Mouse (Mus musculus) lung, postnatal 10 days (tissue): Measurements from ENCODE around the gene Qpctl.
A peak's percentile ranks its signal among the peaks of the same experiment; 100 is the strongest.
"Not testable (repeated sequence)": the region's sequence is repeated elsewhere in the genome, so short reads cannot be mapped to it uniquely, and the experiment has no call there.

Experiments
- DNase-seq: peaks from one replicate; pipeline ENCODE4 v3.0.0; 2021

The Qpctl gene

DNA sequence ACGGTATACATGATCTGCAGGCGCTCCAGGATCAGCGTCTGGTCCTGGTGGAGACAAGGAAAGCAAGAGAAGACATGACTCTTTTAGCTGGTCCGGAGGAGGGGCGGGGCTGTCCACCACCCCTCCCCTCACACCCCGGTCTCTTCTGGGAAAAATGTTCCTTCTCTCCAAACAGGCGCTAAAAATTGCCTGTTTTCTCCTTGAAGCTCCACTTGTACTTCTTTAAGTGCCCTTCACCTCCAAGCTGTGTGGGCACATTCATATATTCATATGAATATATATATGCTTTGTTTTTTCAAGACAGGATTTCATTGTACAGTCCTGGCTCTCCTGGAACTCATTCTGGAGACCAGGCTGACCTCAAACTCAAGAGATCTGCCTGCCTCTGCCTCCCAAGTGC, 13.8 kb upstream of the Qpctl start:
- no peak for DNase-seq

DNA sequence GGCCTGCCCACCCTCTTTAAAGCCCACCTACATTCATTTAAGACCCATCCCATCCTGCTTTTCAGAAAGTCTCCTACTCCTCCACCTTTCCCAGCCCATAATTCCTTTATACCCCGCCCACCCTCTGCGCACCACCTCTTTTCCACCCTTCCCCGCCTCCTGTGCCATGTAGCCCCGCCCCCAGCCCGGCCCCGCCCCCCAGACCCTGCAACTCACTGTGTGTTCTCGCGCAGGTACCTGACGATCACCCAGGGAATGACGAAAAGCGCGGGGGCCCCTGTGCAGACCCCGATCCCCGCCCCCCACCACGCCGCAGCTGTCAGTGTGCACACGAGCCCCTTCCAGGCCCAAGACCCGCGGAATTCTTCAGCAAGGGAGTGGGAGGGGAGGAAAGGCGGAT, 11.0 kb upstream of the Qpctl start:
- peak; percentile 45 for DNase-seq

DNA sequence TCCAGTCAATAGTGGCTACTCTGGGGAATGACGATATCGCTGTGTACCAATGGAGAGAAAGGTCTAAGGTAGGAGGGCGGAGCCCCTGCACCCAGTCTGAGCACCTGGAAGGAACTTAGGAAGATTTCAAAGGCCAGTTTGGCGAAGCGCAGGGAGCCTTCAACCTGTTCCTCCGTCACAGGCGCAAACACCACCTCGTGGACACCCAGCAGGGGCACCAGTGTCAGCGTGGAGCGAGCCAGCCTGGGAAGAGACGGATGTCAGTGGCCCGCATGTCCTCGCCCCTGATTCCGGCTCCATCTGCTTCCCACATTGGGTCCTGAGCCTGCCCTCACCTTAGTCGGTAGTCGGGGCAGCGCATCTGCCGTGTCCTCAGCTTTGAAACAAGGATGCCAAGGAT, 10.3 kb upstream of the Qpctl start:
- no peak for DNase-seq

DNA sequence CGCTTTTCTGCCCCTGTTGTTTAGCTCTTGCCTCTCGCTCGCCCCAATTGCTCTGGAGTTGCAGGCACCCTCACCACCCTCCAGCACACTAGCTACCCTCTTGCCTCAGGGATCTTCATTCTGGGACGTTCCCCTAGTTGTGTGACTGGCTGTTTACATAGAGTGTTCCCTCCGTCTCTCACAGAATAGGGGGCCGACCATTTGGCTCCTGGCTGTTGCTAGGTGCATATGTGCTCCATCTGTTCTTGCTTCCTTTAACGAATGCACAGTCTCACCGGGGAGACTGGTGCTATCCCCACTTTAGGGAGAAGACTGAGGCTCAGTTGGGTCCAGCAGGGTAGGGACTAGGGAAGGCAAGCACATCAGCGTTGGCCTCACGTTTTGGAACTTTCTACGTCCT, 9.5 kb upstream of the Qpctl start:
- DNase-seq: no peak

DNA sequence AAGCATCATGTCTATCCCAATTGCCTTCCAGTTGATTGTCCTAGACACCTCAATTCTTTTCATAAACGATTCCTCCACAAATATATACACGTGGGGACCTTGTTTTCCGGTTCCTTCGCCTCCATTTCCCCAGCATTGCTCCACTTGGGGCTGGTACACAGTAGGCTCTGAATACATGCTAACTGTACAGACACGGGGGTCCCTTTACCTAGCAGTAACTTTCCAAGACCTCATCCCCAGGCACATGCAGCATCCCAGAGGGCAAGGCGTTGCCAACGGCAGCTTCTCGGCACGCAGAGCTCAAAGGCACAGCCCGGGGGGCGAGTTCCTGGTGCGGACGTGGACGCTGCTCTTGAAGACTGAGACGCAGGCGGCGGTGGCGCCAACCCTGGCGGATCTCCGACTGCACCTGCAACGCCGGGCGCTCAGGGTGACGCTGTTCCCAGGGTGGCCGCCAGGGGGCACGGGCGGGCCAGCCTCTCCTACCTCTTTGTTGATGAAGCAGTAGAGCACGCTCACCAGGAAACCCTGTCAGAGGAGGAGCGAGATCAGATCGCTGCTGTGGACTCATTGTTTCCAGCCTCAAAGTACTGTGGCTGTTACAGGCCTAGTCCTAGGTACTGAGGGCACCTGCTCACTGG, 8.2 kb upstream of the Qpctl start:
- DNase-seq: peak; percentile 93

DNA sequence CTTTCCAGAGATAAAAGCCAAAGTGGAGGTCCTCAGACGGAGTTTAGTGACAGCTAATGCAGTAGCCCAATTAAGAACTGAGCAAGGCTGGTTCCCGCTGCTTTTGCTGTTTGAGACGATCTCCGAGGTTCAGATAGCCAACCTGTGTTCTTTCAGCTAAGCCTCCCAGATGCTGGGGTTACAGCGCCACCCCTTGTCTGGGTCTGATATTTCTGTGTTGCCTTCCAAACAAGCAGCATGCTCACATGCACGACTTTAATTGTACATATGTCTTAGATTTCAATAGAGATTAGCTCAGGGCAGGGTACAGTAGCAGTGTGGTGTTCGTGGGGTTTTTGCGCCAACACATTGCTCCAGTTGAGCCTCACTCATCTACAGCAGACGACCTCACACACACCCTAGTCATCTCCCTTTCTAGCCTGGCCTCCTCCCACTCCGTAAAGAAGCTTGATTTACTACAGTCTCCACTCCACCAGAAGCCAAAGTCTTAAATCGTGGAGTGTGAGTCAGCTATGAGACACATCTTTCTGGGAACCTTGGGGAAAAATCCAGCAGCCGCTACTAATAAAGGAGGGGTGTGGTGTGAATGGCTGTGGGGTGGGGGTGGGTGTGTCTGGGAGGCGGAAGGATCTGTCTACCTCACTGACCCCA, 6.9 kb upstream of the Qpctl start:
- no peak for DNase-seq

DNA sequence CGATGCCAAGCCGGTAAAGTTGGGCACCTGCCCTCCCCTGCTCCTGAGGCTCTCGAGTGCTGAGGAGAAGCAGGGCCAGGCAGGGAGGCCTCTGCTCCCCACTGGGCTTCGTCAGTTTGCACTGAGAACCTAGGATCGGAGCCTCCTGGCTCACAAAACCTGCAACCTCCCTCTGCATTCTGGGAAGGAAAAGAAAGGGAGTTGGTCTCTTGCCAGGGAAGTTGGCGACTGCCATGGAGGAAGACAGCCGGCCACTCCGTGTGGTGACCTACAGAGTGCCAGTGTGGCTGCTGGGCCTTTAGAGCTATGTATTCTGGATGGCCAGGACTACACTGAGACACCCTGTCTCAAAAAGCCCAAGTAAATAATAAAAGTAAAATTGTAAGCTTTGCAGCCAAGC, 5.7 kb upstream of the Qpctl start:
- DNase-seq: no peak

DNA sequence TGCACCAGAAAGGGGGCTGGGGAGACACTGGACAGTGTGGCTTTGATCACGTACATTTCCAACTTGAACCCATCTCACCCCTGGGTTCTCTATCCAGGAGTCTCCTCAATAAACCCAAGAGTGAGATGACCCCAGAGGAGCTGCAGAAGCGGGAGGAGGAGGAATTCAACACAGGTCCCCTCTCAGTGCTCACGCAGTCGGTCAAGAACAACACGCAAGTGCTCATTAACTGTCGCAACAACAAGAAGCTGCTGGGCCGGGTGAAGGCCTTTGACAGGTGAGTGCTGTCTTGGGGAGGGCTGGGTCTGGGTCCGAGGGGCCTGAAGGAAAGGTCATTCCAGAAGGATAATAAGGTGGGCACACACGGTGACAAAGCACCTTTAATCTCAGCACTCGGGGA, 2.0 kb upstream of the Qpctl start:
- not testable (repeated sequence) for DNase-seq

DNA sequence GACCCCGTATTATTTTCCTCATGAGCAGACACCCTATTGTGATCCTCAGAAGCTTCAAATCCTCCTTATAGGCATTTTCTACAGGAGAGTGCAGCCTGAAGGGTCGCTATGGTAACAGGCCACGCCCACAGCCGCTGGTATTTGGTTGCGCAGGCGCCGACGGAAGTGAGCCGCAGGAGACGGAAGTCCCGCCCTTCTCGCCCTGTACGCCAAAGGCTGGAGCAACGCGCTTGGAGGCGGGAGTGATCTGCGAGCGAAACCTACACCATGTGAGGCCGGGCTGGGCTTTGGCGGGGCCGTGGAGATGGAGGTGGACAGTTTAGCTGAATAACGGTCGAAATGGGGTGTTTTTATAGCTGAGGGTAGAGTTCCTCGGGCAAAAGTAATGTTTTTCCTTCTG, 535 bp upstream of the Qpctl start, which contains the start of gene Snrpd2:
TSS of gene Snrpd2 (plus strand) at position 97 of the 400 bp plus-strand sequence.
- DNase-seq: peak; percentile 98

DNA sequence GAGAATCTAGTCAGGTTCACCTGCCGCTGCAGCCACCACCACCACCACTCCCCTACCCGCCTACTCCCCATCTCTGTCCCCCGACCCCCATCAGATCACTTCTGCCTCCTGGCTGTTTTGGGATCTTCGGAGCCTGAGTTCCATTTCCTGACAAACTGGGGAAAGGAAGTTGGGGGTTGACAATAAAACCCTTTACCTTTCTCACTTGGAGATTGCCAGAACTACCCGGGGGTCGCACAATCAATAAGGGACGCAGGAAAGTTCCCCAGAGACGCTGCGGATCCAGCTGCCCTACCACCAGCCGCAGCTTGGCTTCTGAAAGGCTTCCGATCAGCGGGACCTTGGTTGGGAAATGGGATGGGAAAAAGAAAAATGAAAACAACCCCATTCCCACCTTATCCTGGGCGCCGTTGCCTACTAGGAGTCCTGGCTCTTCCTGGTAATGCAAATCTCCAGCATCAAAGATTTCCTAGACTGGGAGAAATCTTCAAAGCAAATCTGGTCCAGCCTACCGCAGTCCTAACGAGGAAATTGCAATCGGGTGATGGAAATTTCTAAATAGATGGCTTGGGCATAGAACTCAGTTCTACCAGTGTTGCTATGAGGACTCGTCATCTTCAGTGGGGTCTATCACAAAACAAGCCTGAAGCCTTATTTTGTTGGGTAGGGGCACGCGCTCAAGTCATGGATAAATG, 764 bp downstream of the Qpctl start:
- DNase-seq: no peak

DNA sequence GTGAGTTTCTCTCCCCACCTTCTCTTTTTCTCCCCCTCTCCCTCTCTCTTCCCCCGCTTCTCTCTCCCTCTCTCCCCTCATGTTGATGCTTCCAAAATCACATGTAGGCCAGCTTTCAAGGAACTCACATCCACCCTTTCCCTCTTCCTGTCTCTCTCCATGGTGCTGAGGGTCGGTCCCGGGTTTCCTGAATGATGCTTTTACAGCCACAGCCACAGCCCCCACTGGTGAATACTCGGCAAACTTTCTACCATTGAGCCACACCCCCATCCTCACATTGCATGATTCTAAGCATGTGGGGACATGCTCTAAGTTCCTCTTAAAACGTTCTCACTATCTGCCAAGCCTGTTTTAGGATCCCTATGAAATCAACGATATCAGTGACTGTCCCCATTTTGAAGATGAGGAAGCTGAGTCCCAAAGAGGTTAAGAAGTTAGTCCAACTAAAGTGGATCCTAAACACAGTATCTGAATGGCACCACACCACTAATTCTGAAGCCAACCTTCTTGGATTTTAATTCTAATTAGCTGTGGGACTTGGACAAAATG, 1.5 kb downstream of the Qpctl start:
- no peak for DNase-seq

DNA sequence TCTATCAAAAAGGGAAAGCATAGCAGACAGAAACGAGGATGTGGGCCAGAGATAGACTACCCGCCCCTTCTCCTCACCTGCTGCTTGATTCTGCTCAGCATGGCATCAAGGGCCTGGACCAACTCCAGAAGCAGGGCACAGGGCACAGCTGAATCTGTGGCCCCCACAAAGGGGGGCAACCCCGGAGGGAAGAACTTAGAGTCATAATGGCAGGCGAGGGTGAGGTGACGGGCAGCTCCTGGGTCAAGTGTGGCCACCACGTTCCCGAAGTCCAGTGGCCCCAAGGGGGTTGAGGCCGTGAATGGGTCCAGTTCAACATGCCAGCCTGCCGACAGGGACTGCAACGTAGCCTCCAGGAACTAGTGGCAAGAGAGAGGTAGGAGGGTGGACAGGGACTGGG, 2.3 kb downstream of the Qpctl start:
- no peak for DNase-seq

DNA sequence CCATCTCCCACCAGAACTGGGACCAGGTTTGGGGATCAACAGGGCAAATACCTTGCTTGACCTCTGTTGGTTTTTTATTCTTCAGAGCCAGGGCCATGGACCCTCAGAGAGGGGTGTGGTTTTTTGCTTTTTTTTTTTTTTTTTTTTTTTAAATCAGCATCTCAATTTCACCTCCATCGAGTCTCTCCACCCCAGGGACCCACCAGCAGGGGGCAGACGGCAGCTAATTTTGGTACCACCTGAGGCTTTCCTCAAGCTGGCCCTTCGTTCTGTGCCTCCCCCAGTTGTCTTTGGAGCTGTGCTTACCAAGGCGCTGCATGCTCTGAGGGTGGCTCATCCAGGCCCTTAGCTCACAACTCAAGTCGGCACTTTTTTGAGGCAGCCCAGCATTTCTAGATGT, 11.7 kb downstream of the Qpctl start:
- DNase-seq: peak; percentile 77

DNA sequence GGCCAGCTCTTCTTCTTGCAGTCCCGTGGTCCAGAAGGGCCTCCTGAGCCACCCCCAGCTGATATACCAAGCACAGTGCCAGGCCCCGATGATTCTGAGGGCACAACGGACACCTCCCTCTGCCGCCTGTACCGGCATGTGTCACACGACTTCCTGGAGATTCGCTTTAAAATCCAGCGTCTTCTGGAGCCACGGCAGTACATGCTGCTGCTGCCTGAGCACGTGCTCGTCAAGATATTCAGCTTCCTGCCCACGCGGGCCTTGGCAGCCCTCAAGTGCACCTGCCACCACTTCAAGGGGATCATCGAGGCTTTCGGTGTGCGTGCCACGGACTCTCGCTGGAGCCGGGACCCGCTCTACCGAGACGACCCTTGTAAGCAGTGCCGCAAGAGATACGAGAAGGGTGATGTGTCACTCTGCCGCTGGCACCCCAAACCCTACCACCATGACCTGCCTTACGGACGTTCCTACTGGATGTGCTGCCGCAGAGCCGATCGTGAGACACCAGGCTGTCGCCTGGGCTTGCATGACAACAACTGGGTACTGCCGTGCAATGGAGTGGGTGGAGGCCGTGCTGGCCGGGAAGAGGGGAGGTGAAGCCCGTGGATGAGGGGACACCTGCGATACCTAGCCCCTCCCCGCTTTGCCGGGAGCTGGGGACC, 12.3 kb downstream of the Qpctl start:
- DNase-seq: no peak

DNA sequence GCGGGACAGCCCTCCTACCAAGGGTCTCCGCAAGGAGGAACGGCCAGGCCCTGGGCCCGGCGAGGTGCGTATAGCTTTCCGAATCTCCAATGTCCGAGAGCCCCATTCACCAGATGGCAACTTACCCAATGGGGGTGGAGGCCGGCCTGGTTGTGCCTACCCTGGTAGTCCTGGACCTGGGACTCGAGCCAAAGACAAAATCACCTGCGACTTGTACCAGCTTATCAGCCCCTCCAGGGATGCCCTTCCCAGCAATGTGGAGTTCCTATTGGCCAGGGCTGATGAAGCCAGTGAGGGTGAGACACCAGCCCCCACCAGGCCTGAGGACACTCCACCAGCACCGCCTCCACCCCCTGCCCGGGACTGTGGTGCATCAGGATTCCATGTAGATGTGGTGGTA, 12.9 kb downstream of the Qpctl start:
- no peak for DNase-seq

DNA sequence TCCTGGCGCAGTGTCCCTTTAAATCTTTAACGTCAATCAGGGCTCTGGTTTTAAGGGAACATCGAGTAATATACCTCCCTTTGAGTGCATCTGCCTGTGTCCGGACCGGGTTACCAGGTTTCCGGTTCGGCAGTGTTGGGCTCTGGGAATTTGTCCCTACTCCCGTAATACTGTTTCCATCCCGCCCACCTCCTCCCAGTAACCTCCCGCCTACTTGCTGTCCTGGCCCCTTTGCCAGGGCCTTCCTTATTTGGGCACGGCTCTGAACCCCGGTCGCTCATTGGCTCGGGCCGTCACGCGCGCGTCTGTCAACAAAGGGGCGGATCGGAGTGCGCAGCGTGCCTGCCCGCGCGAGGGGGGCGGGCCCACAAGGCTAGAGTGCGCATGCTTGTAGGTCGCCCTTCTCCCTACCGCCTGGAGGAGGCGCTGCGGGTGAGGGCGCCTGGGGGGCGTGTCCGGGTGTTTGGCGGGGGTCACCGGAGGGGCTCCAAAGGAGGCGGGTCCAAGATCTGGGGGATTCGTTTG, 17.7 kb downstream of the Qpctl start:
- DNase-seq: peak; percentile 99

DNA sequence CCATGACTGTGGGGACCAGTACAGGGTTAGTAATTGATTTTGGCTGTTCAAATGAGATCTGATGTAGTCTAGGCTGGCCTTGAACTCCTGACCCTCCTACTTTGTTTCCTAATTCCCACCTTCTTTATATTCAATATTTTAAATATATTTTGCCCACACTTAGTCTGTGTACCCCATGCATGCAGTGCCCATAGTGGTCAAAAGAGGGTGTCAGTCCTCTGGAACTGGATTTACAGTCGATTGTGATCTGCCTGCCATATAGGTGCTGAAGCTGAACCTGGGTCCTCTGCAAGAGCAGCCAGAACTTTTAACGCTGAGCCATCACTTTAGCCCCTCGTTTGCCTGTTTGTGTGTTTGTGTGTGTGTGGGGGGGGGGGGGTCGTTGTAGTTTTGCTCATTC, 18.4 kb downstream of the Qpctl start:
- peak; percentile 38 for DNase-seq

DNA sequence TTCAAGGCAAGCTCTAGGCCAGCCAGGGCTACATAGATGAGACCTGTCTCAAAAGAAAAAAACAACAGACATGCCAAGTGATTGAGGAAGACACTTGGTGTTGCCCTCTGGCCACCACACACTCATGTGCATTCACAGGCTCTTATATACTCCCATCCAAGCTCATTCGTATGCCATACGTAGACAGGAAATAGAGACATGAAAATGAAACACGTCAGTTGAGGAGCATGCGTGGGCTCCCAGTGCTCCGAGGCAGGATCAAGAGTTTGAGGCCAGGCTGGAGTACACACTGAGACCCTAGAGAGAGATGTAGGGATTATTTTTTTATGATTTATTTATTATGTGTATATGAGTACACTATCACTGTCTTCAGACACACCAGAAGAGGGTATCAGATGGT, 19.7 kb downstream of the Qpctl start:
- no peak for DNase-seq

DNA sequence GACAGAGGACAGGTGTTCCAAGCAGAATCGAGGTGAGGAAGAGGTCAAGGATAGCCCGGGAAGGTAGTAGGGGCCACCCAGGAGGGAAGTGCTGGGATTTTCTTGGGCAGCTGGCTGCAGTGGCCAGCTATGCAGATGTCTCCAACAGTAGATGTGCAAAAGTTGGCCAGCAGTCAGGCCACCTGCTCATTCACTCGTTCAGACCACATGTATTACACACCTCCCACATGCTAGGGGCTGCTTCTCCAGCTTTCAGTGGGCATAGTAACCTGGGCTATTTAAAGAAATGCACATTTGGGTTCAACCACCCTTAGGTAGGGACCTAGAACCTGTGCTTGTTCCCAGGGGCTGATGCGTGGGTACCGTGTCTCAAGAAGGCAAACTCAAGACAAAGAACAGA, 21.3 kb downstream of the Qpctl start:
- no peak for DNase-seq

DNA sequence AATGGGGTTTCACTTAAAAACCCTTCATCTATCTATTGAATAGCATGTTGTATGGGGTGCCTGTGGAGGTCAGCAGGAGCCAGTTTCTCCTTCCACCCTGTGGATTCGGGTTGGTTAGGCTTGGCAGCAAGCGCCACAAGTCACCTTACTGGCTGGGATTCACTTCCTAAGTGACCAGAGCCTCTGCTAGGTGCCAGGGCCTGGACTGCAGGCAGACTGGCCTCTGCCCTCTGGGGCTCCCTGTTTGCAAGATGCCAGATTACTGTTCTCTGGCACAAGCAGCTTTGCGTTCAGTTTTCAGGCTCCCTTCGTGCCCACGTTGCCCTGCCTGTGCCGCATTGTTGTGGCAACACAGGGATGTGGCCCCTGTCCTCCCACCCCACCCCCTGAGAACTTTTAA, 24.4 kb downstream of the Qpctl start:
- no peak for DNase-seq

DNA sequence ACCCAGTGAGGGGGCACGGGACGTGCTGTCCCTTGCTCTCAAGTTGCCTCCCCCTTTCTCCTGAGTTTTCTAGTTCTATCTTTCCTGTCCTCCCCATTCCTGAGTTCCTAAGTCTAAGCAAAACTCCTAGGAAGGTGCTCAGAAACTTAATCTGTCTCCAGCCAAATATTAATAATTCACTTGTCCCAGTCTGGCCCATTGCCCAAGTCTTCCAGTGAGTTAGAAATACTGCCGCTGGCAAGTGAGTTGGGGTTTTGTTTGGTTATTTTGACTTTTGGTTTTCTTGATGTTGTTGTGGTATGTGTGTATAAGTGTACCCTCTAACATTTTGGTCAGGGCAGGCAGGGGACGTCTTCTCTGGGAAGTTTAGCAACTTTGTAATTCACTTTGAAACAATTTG, 27.4 kb downstream of the Qpctl start:
- DNase-seq: no peak

DNA sequence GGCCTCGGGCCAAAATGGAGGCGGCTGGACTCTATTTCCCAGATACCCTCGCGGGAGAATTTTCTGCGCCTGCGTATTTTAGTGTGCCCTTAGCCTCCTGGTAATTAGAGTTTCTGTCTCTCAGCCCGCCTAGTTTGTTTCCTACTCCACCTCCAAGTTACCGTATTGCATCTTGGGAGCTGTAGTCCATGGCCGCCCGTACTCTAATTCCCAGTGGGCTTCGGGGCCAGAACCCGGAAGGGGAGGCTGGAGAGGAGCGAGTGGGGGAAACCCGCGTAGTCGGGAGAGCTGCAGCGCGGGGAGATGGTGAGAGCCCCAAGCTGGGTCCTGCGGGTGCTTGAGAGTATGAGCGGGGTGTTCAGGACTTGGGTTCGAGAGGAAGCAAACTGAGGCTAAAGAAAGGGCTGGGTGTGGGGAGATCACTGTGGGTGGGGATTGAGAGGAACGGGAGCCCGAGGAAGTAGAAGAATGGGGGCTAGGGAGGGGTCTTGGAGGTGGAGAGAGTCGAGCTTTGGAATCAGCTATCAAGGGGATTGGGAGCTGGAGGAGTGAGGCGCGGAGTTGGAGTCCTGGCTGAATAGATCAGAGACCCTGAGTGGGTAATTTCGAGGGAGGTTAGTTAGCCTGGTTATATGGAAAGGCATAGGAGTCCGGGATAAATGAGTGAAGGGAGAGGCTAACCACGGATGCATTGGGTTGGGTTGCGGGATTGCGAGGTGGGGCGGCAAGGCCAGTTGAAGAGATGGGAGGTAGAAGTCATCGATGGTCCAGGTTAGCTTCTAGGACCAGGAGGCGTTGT, 29.3 kb downstream of the Qpctl start, which contains the start of gene Fbxo46:
TSS of gene Fbxo46 (plus strand) at position 229 of the 799 bp plus-strand sequence.
- peak; percentile 98 for DNase-seq
